Mouse (Mus musculus): ENCODE measurements at regions not wholly inside any gene's neighbourhood (a gene's known extent, or its start where the extent isn't known, plus 50 kb on each side); places are given as distances from the start of the nearest gene placed in this dataset.

DNA sequence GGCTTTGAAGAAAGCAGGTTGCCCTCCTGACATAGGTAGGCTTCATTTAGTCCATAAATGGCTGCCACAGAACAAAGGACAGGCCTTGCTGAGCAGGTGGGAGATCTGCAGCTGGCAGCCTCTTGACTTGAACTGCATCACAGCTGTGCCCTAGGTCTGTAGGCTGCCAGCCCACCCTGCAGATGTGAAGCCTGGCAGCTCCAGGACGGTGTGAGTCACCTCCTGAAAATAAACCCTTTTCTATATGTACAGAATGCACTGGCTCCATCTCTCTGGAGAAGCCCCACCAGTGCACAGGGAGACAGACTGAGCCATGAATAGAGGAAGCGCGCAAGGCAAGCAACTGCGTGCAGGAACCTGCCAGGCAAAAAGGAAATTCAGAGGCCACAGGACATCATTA lies 78.7 kb upstream of the Syt13 start:
- Histone ChIP-seq H3K4me2 (ENCODE audit: low read length) (no peak overlapping the region), H3K4me1 (ENCODE audit: control insufficient read depth, insufficient read depth, low read length) (no peaks in the 10 kb centered on the region), H3K36me3 (ENCODE audit: control insufficient read depth, insufficient read depth, low read length) (no peaks in the 10 kb centered on the region), H3K9me3 (replicated peaks; ENCODE audit: control insufficient read depth, low read length) (no peaks in the 10 kb centered on the region), H3K27ac (ENCODE audit: low read depth, low read length) (no peak overlapping the region), H3K27me3 (replicated peaks; ENCODE audit: control insufficient read depth, insufficient read depth, low read length) (no peaks in the 10 kb centered on the region), H3K9ac (ENCODE audit: low read length) (no peak overlapping the region), H3K4me3 (ENCODE audit: low read depth, low read length) (no peak overlapping the region)
- no peak for DNase-seq (ENCODE audit: low spot score)
- 81% methylated on average over 4 of the region's 4 CpGs for WGBS
- no peak for ATAC-seq

GRCm38 (mm10) chr2:92838012-92838411 lies 76.9 kb upstream of the Syt13 start:
- Histone ChIP-seq H3K4me1 (ENCODE audit: control insufficient read depth, insufficient read depth, low read length) (no peaks in the 10 kb centered on the region), H3K4me2 (ENCODE audit: low read length) (no peak overlapping the region), H3K36me3 (ENCODE audit: control insufficient read depth, insufficient read depth, low read length) (no peaks in the 10 kb centered on the region), H3K27me3 (replicated peaks; ENCODE audit: control insufficient read depth, insufficient read depth, low read length) (no peaks in the 10 kb centered on the region), H3K9me3 (replicated peaks; ENCODE audit: control insufficient read depth, low read length) (no peaks in the 10 kb centered on the region), H3K27ac (ENCODE audit: low read depth, low read length) (no peak overlapping the region), H3K9ac (ENCODE audit: low read length) (no peak overlapping the region), H3K4me3 (ENCODE audit: low read depth, low read length) (no peak overlapping the region)
- ATAC-seq (no peak), DNase-seq (ENCODE audit: low spot score) (no peak)
- WGBS: 89% methylated on average over 5 of the region's 5 CpGs

GRCm38 (mm10) chr2:92840009-92840408 lies 74.9 kb upstream of the Syt13 start:
- Histone ChIP-seq H3K27ac (ENCODE audit: low read depth, low read length) (no peak overlapping the region), H3K9ac (ENCODE audit: low read length) (no peak overlapping the region), H3K36me3 (ENCODE audit: control insufficient read depth, insufficient read depth, low read length) (no peaks in the 10 kb centered on the region), H3K27me3 (replicated peaks; ENCODE audit: control insufficient read depth, insufficient read depth, low read length) (no peaks in the 10 kb centered on the region), H3K9me3 (replicated peaks; ENCODE audit: control insufficient read depth, low read length) (no peaks in the 10 kb centered on the region), H3K4me3 (ENCODE audit: low read depth, low read length) (no peak overlapping the region), H3K4me1 (ENCODE audit: control insufficient read depth, insufficient read depth, low read length) (0 out of 2 replicates have a peak, but pooled peaks cover under 1% of the 10 kb centered on the region), H3K4me2 (ENCODE audit: low read length) (no peak overlapping the region)
- ATAC-seq (peak; percentile 60; the same call in 1 of the 2 replicates), DNase-seq (ENCODE audit: low spot score) (peak; percentile 63)
- WGBS: 15% methylated on average over 4 of the region's 4 CpGs

- Histone ChIP-seq H3K27me3 (replicated peaks; ENCODE audit: control insufficient read depth, insufficient read depth, low read length) (no peaks in the 10 kb centered on the region), H3K4me1 (ENCODE audit: control insufficient read depth, insufficient read depth, low read length) (0 out of 2 replicates have a peak, but pooled peaks cover 8% of the 10 kb centered on the region), H3K9ac (ENCODE audit: low read length) (no peak overlapping the region), H3K27ac (ENCODE audit: low read depth, low read length) (no peak overlapping the region), H3K4me2 (ENCODE audit: low read length) (no peak overlapping the region), H3K9me3 (replicated peaks; ENCODE audit: control insufficient read depth, low read length) (no peaks in the 10 kb centered on the region), H3K36me3 (ENCODE audit: control insufficient read depth, insufficient read depth, low read length) (no peaks in the 10 kb centered on the region), H3K4me3 (ENCODE audit: low read depth, low read length) (no peak overlapping the region)
- 57% methylated on average over 3 of the region's 3 CpGs for WGBS
- no peak for DNase-seq (ENCODE audit: low spot score)
- ATAC-seq: no peak
Measured at GRCm38 (mm10) chr2:92841626-92842025, 73.3 kb upstream of the Syt13 start.

DNA sequence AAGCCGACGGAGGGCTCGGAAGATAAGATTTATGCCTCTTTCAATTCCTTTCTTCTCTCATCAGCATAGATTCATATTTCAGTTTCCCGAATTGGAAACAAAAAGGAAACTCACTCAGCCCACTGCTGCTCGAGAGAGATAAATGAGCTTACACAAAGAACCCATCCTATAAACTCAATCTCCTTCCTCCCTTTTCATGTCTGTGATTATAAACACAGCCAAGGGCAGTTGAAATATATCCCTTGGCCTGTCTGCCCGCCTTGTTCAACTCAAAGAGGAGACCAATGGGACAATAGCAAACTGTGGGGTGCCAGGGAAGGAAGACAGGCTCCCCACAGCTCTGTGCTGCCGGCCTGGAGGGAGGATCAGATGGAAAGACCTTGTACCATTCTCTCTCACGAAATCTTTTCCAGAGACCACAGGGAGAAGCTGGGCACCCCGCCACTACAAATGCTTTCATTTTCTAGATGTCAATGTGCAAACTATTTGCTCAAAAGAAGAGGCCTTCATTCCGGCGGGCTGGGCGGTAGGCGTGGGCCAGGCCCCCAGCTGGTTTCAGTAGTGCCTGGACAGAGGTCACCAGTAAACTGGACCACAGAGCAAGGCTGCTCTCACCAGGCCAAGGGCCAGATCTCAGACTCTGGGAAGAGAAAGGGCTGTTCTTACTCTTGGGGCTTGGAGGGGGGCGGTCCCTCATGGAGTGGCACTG lies 69.7 kb upstream of the Syt13 start:
- no peaks in the 10 kb centered on the region for H3K9me3 ChIP-seq (replicated peaks; ENCODE audit: control insufficient read depth, low read length)
- H3K4me3 ChIP-seq (ENCODE audit: low read depth, low read length): no peak overlapping the region
- H3K36me3 ChIP-seq (ENCODE audit: control insufficient read depth, insufficient read depth, low read length): no peaks in the 10 kb centered on the region
- no peak overlapping the region for H3K4me2 ChIP-seq (ENCODE audit: low read length)
- WGBS: 19% methylated on average over 14 of the region's 14 CpGs
- H3K4me1 ChIP-seq (ENCODE audit: control insufficient read depth, insufficient read depth, low read length): 0 out of 2 replicates have a peak, but pooled peaks cover 8% of the 10 kb centered on the region
- ATAC-seq (peak; percentile 66), DNase-seq (ENCODE audit: low spot score) (peak; percentile 56)
- no peak overlapping the region for H3K9ac ChIP-seq (ENCODE audit: low read length)
- H3K27ac ChIP-seq (ENCODE audit: low read depth, low read length): peak overlapping the region; percentile 52; the same call in 1 of the 2 replicates
- no peaks in the 10 kb centered on the region for H3K27me3 ChIP-seq (replicated peaks; ENCODE audit: control insufficient read depth, insufficient read depth, low read length)

DNA sequence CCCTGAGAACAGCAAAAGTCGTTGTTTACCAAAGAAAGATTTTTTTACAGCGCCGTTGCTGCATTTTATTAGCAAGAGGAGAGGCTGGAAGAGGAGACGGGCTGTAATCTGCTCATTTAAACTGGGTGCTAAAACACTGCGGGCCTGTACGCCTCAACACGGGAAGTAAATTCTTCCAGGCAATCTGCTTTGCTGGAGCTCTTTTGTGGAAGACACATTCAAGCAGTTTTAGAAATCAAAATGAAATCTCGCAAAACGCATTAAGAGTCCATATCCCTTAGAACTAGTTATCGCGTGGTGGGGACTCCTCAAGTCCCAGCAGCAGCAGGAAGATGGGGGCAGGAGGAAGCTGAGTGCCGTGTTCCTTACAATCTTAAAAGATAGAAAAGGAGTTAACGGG lies 65.9 kb upstream of the Syt13 start:
- 64% methylated on average over 13 of the region's 13 CpGs for WGBS
- Histone ChIP-seq H3K36me3 (ENCODE audit: control insufficient read depth, insufficient read depth, low read length) (no peaks in the 10 kb centered on the region), H3K9me3 (replicated peaks; ENCODE audit: control insufficient read depth, low read length) (no peaks in the 10 kb centered on the region), H3K4me2 (ENCODE audit: low read length) (no peak overlapping the region), H3K4me1 (ENCODE audit: control insufficient read depth, insufficient read depth, low read length) (0 out of 2 replicates have a peak, but pooled peaks cover 8% of the 10 kb centered on the region), H3K27ac (ENCODE audit: low read depth, low read length) (peak overlapping the region; percentile 21; the same call in 1 of the 2 replicates), H3K9ac (ENCODE audit: low read length) (no peak overlapping the region), H3K27me3 (replicated peaks; ENCODE audit: control insufficient read depth, insufficient read depth, low read length) (no peaks in the 10 kb centered on the region), H3K4me3 (ENCODE audit: low read depth, low read length) (no peak overlapping the region)
- ATAC-seq (no peak), DNase-seq (ENCODE audit: low spot score) (peak; percentile 22)

DNA sequence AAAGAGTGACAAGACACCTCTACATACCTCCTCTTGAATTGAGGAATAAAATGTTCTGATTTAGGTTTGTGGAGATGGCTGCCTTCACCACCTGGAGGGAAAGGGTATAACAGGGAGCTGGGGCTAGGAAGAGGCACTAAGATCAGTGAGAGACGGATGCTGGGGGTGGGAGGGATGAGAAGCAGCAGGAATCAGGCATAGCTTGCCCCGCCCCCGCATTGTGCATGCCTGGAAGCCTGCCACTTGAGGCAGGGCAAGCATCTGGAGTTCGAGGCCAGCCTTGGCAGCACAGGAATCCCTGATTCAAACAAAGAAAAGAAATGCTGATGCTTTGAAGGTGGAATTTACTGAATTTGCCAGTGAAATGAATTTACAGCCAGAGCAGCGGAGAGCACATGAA lies 63.6 kb upstream of the Syt13 start:
- no peak overlapping the region for H3K9ac ChIP-seq (ENCODE audit: low read length)
- no peak overlapping the region for H3K4me3 ChIP-seq (ENCODE audit: low read depth, low read length)
- WGBS: 39% methylated on average over 5 of the region's 5 CpGs
- no peaks in the 10 kb centered on the region for H3K9me3 ChIP-seq (replicated peaks; ENCODE audit: control insufficient read depth, low read length)
- H3K27ac ChIP-seq (ENCODE audit: low read depth, low read length): no peak overlapping the region
- peak; percentile 29 for DNase-seq (ENCODE audit: low spot score)
- no peaks in the 10 kb centered on the region for H3K36me3 ChIP-seq (ENCODE audit: control insufficient read depth, insufficient read depth, low read length)
- no peaks in the 10 kb centered on the region for H3K4me1 ChIP-seq (ENCODE audit: control insufficient read depth, insufficient read depth, low read length)
- H3K27me3 ChIP-seq (replicated peaks; ENCODE audit: control insufficient read depth, insufficient read depth, low read length): no peaks in the 10 kb centered on the region
- no peak overlapping the region for H3K4me2 ChIP-seq (ENCODE audit: low read length)
- no peak for ATAC-seq

GRCm38 (mm10) chr2:92853175-92853574 lies 61.7 kb upstream of the Syt13 start:
- DNase-seq (ENCODE audit: low spot score) (no peak), ATAC-seq (no peak)
- Histone ChIP-seq H3K4me2 (ENCODE audit: low read length) (no peak overlapping the region), H3K4me1 (ENCODE audit: control insufficient read depth, insufficient read depth, low read length) (no peaks in the 10 kb centered on the region), H3K9me3 (replicated peaks; ENCODE audit: control insufficient read depth, low read length) (no peaks in the 10 kb centered on the region), H3K4me3 (ENCODE audit: low read depth, low read length) (no peak overlapping the region), H3K27ac (ENCODE audit: low read depth, low read length) (no peak overlapping the region), H3K36me3 (ENCODE audit: control insufficient read depth, insufficient read depth, low read length) (no peaks in the 10 kb centered on the region), H3K9ac (ENCODE audit: low read length) (no peak overlapping the region), H3K27me3 (replicated peaks; ENCODE audit: control insufficient read depth, insufficient read depth, low read length) (no peaks in the 10 kb centered on the region)
- 81% methylated on average over 3 of the region's 3 CpGs for WGBS

- no peak overlapping the region for H3K27ac ChIP-seq (ENCODE audit: low read depth, low read length)
- no peaks in the 10 kb centered on the region for H3K36me3 ChIP-seq (ENCODE audit: control insufficient read depth, insufficient read depth, low read length)
- no peaks in the 10 kb centered on the region for H3K4me1 ChIP-seq (ENCODE audit: control insufficient read depth, insufficient read depth, low read length)
- H3K4me3 ChIP-seq (ENCODE audit: low read depth, low read length): no peak overlapping the region
- DNase-seq (ENCODE audit: low spot score) (no peak), ATAC-seq (no peak)
- no peaks in the 10 kb centered on the region for H3K9me3 ChIP-seq (replicated peaks; ENCODE audit: control insufficient read depth, low read length)
- no peaks in the 10 kb centered on the region for H3K27me3 ChIP-seq (replicated peaks; ENCODE audit: control insufficient read depth, insufficient read depth, low read length)
- no peak overlapping the region for H3K4me2 ChIP-seq (ENCODE audit: low read length)
- no peak overlapping the region for H3K9ac ChIP-seq (ENCODE audit: low read length)
- WGBS: 62% methylated on average over 4 of the region's 4 CpGs
Measured at GRCm38 (mm10) chr2:92854331-92854730, 60.6 kb upstream of the Syt13 start.
